Mouse (Mus musculus): ENCODE data around the gene Grip2. TPM values are rescaled to one million over a fixed set of nuclear protein-coding genes. Genes with fewer than 3 reads are reported as not detected.

The Grip2 gene
- total RNA-seq (2014; rRNA removed) (22.8 and 29.7 TPM in 2 replicates), polyA plus RNA-seq (2015; fragmentation: Nextera tagmentation; extraction: Ambion mirVana) (7.7 and 7.8 TPM in 2 replicates)

DNA sequence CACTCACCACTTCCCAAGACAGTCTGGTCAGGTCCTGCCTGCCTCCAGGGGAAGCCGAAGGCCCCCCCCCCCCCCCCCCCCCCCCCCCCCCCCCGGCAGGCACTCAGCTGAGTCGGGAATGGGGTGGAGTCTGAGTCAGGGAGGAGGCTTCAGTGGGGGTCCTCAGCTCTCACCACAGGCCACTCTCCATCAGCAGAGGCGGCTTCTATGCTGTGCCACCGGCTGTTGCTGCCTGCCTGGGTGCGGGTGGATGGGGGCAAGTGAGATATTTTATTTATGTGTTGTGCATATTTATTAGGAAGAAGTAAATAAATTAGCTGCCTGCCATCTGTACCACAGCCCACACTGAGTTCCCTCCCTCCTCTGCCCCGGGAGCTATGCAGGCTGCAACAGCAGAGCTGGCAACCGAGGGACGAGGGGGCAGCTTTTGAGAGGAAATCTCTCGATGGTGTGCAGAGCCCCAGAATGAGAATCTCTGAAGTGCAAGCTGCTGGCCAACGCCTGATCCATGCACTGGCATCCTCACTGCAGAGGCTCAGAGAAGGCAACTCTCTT is at the start of gene Grip2:
Gene Grip2 (minus strand): TSS at position 235 of the 555 bp plus-strand sequence.
- no peak for ATAC-seq (ENCODE audit: low FRiP score)
- TF ChIP-seq CTCF (IDR thresholded peaks at IDR 0.05): no peak
- WGBS: 45% methylated on average over 6 of the region's 11 CpGs
- no peak for DNase-seq (ENCODE audit: low spot score)
- Histone ChIP-seq H3K36me3 (ENCODE audit: insufficient read depth, low read length) (no peaks in the 10 kb centered on the region), H3K9ac (replicated peaks; ENCODE audit: low read length, poor library complexity, severe bottlenecking) (no peak within 1 kb of the TSS; the same call in 1 of the 2 replicates), H3K9me3 (ENCODE audit: low read length) (no peaks in the 10 kb centered on the region), H3K4me3 (ENCODE audit: low read depth, low read length) (no peak within 1 kb of the TSS), H3K4me2 (ENCODE audit: low read depth, low read length, poor library complexity, severe bottlenecking) (no peak within 1 kb of the TSS), H3K27ac (ENCODE audit: low read depth, low read length) (no peak within 1 kb of the TSS), H3K27me3 (ENCODE audit: insufficient read depth, low read length) (no peaks in the 10 kb centered on the region), H3K4me1 (ENCODE audit: insufficient read depth, low read length) (no peaks in the 10 kb centered on the region)

GRCm38 (mm10) chr6:91872781-91873180 is 45.7 kb upstream of the Grip2 start:
- no peaks in the 10 kb centered on the region for H3K4me1 ChIP-seq (ENCODE audit: insufficient read depth, low read length)
- no peak overlapping the region for H3K9ac ChIP-seq (replicated peaks; ENCODE audit: low read length, poor library complexity, severe bottlenecking)
- no peaks in the 10 kb centered on the region for H3K36me3 ChIP-seq (ENCODE audit: insufficient read depth, low read length)
- DNase-seq (ENCODE audit: low spot score) (no peak), ATAC-seq (ENCODE audit: low FRiP score) (no peak)
- WGBS: 74% methylated on average over 2 of the region's 2 CpGs
- no peak overlapping the region for H3K4me2 ChIP-seq (ENCODE audit: low read depth, low read length, poor library complexity, severe bottlenecking)
- no peak for TF ChIP-seq CTCF (IDR thresholded peaks at IDR 0.05)
- H3K27me3 ChIP-seq (ENCODE audit: insufficient read depth, low read length): no peaks in the 10 kb centered on the region
- H3K27ac ChIP-seq (ENCODE audit: low read depth, low read length): no peak overlapping the region
- H3K4me3 ChIP-seq (ENCODE audit: low read depth, low read length): no peak overlapping the region
- no peaks in the 10 kb centered on the region for H3K9me3 ChIP-seq (ENCODE audit: low read length)

- 91% methylated on average over 5 of the region's 5 CpGs for WGBS
- DNase-seq (ENCODE audit: low spot score): no peak
Observed at GRCm38 (mm10) chr6:91868091-91868490, 41.0 kb upstream of the Grip2 start.

DNA sequence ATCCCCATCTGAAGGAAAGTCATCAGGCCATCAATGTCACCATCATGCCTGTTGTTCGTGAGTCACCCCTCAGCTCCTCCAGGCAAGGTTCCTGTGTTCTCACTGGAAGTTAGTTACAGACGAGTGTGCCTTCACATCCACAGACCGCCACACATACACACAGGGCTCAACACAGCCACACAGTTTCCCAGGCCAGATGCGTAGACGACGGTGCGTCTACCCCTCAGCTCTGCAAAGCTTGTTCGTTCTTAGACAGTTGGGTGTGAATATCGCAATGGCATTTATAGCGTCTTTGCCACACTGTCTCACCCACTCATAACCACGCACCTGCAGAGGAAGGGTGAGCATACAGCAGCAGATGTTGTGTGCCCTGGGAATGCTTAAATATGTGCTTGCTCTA is 38.6 kb upstream of the Grip2 start:
- Histone ChIP-seq H3K9ac (replicated peaks; ENCODE audit: low read length, poor library complexity, severe bottlenecking) (no peak overlapping the region), H3K27me3 (ENCODE audit: insufficient read depth, low read length) (0 out of 2 replicates have a peak, but pooled peaks cover 3% of the 10 kb centered on the region), H3K9me3 (ENCODE audit: low read length) (no peaks in the 10 kb centered on the region), H3K4me2 (ENCODE audit: low read depth, low read length, poor library complexity, severe bottlenecking) (no peak overlapping the region), H3K4me3 (ENCODE audit: low read depth, low read length) (no peak overlapping the region), H3K27ac (ENCODE audit: low read depth, low read length) (no peak overlapping the region), H3K36me3 (ENCODE audit: insufficient read depth, low read length) (no peaks in the 10 kb centered on the region), H3K4me1 (ENCODE audit: insufficient read depth, low read length) (no peaks in the 10 kb centered on the region)
- WGBS: 91% methylated on average over 11 of the region's 11 CpGs
- no peak for DNase-seq (ENCODE audit: low spot score)
- TF ChIP-seq CTCF (IDR thresholded peaks at IDR 0.05): no peak
- no peak for ATAC-seq (ENCODE audit: low FRiP score)

More at GRCm38 (mm10) chr6:91868091-91868490, 41.0 kb upstream of the Grip2 start:
- Histone ChIP-seq H3K36me3 (ENCODE audit: insufficient read depth, low read length) (no peaks in the 10 kb centered on the region), H3K9me3 (ENCODE audit: low read length) (no peaks in the 10 kb centered on the region), H3K4me3 (ENCODE audit: low read depth, low read length) (no peak overlapping the region), H3K27me3 (ENCODE audit: insufficient read depth, low read length) (0 out of 2 replicates have a peak, but pooled peaks cover 3% of the 10 kb centered on the region), H3K4me1 (ENCODE audit: insufficient read depth, low read length) (no peaks in the 10 kb centered on the region), H3K4me2 (ENCODE audit: low read depth, low read length, poor library complexity, severe bottlenecking) (no peak overlapping the region), H3K9ac (replicated peaks; ENCODE audit: low read length, poor library complexity, severe bottlenecking) (no peak overlapping the region), H3K27ac (ENCODE audit: low read depth, low read length) (no peak overlapping the region)
- no peak for TF ChIP-seq CTCF (IDR thresholded peaks at IDR 0.05)
- ATAC-seq (ENCODE audit: low FRiP score): no peak

- no peak for ATAC-seq (ENCODE audit: low FRiP score)
- no peak for DNase-seq (ENCODE audit: low spot score)
- H3K9ac ChIP-seq (replicated peaks; ENCODE audit: low read length, poor library complexity, severe bottlenecking): no peak overlapping the region
- no peak for TF ChIP-seq CTCF (IDR thresholded peaks at IDR 0.05)
- no peak overlapping the region for H3K4me3 ChIP-seq (ENCODE audit: low read depth, low read length)
- no peaks in the 10 kb centered on the region for H3K4me1 ChIP-seq (ENCODE audit: insufficient read depth, low read length)
- H3K36me3 ChIP-seq (ENCODE audit: insufficient read depth, low read length): no peaks in the 10 kb centered on the region
- H3K27ac ChIP-seq (ENCODE audit: low read depth, low read length): no peak overlapping the region
- WGBS: 79% methylated on average over 5 of the region's 5 CpGs
- no peak overlapping the region for H3K4me2 ChIP-seq (ENCODE audit: low read depth, low read length, poor library complexity, severe bottlenecking)
- H3K9me3 ChIP-seq (ENCODE audit: low read length): no peaks in the 10 kb centered on the region
- 0 out of 2 replicates have a peak, but pooled peaks cover 3% of the 10 kb centered on the region for H3K27me3 ChIP-seq (ENCODE audit: insufficient read depth, low read length)
Observed at GRCm38 (mm10) chr6:91864595-91864994, 37.5 kb upstream of the Grip2 start.

GRCm38 (mm10) chr6:91862848-91863247 is 35.8 kb upstream of the Grip2 start:
- no peak overlapping the region for H3K9ac ChIP-seq (replicated peaks; ENCODE audit: low read length, poor library complexity, severe bottlenecking)
- H3K9me3 ChIP-seq (ENCODE audit: low read length): no peaks in the 10 kb centered on the region
- no peaks in the 10 kb centered on the region for H3K36me3 ChIP-seq (ENCODE audit: insufficient read depth, low read length)
- TF ChIP-seq CTCF (IDR thresholded peaks at IDR 0.05): no peak
- no peaks in the 10 kb centered on the region for H3K4me1 ChIP-seq (ENCODE audit: insufficient read depth, low read length)
- no peak overlapping the region for H3K4me3 ChIP-seq (ENCODE audit: low read depth, low read length)
- no peak overlapping the region for H3K4me2 ChIP-seq (ENCODE audit: low read depth, low read length, poor library complexity, severe bottlenecking)
- ATAC-seq (ENCODE audit: low FRiP score): no peak
- 0 out of 2 replicates have a peak, but pooled peaks cover 3% of the 10 kb centered on the region for H3K27me3 ChIP-seq (ENCODE audit: insufficient read depth, low read length)
- H3K27ac ChIP-seq (ENCODE audit: low read depth, low read length): no peak overlapping the region
- peak; percentile 56 for DNase-seq (ENCODE audit: low spot score)
